Mouse (Mus musculus) Patski (cell line): ENCODE measurements around the gene Tsga13. TPM values are rescaled to one million over a fixed set of nuclear protein-coding genes. Genes with fewer than 3 reads are reported as not detected.

Source experiments
- ATAC-seq: fragments of 100-300 bp; one replicate; pipeline ENCODE4 v1.8.0; 2021
- CTCF ChIA-PET: fragments of 350-600 bp; sonication (Branson Sonifier 250); formaldehyde crosslinking; loops from one replicate; lab custom pipeline; 2022; ENCODE audit warnings: inconsistent platforms; lab: Charles Lee
- POLR2A ChIA-PET: fragments of 350-600 bp; sonication (Branson Sonifier 250); formaldehyde crosslinking; loops from one replicate; lab custom pipeline; 2022; ENCODE audit warnings: antibody characterized with exemption, inconsistent platforms; lab: Charles Lee
- DNase-seq: peaks from one replicate; pipeline ENCODE4 v3.0.0-alpha.2; 2011; ENCODE audit warnings: low read depth, low spot score
- H3K27me3 ChIP-seq: fragments of 371-371 bp; one replicate; pipeline ENCODE4 v1.5.1; 2021
- CTCF ChIP-seq: fragments of 100-300 bp; IDR thresholded peaks from one replicate; pipeline ENCODE4 v1.5.1; 2021
- in situ Hi-C: fragments of 300-500 bp; cut with MboI; formaldehyde crosslinking; loops from 3 replicates; pipeline ENCODE4 v1.11.1; 2018; ENCODE audit warnings: low pct_unique_long_range_greater_than_20kb, mixed read lengths
- polyA plus RNA-seq: library from polyadenylated mRNA; unstranded; gene quantifications from one replicate; pipeline ENCODE4 v1.2.3, GENCODE M21; 2021

Gene Tsga13
- polyA plus RNA-seq, 1 experiment from 2014 or later = not detected

DNA sequence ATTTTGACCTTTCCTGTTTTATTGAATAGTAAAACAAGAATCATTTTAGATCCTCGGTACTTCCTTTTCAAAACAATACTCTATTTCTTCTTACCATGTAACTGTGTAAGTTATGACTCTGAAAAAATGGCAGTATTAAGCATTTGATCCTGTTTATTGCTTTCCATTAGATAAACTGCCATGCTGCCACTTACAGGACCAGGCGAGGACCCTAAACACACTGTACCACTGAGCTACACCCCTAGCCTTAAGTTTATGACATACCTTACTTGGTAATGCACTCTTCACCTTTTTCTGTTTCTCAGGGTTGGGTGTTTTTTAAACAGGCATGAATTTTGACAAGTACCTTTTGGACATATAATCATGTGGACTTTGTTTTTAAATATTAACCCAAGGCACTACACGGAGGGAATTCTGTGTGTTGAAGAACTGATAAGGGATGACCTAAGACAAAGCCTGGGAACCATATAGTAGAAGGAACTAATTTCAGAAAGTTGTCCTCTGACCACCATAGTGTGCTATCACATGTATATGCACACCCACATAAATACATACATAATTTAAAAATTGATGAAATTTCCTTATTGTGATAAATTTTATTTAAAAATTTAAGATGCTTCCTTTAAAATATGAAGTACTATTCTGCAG lies 50.2 kb downstream of the Tsga13 start:
- no peaks in the 10 kb centered on the region for H3K27me3 ChIP-seq
- ChIA-PET CTCF (no interaction called here), POLR2A (interaction anchor here (0.7 kb wide), 1 partner anchor 18 kb away, joined by 4 read pairs; no protein-coding TSS in a partner anchor)
- no peak for TF ChIP-seq CTCF
- in situ Hi-C loops = no loop called here
- DNase-seq (no peak), ATAC-seq (no peak)

DNA sequence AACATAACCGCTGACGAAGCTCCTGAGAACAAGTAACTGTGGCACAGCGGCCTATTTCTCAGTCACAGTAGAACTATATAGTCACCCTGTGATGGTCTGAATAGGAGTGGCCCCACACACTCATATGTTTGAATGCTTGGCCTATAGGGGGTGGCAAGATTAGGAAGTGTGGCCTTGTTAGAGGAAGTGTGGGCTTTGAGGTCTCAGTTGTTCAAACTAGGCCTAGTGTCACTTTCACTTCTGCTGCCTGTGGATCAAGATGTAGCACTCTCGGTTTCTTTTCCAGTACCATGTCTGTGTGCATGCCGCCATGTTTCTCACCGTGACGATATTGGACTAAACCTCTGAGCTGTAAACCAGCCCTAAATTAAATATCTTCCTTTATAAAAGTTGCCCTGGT lies 59.4 kb downstream of the Tsga13 start:
- in situ Hi-C loops = no loop called here
- TF ChIP-seq CTCF = no peak
- POLR2A ChIA-PET = interaction anchor here (0.9 to 1.0 kb wide), 2 partner anchors 27 to 343 kb away, joined by 3 read pairs; no protein-coding TSS in a partner anchor

DNA sequence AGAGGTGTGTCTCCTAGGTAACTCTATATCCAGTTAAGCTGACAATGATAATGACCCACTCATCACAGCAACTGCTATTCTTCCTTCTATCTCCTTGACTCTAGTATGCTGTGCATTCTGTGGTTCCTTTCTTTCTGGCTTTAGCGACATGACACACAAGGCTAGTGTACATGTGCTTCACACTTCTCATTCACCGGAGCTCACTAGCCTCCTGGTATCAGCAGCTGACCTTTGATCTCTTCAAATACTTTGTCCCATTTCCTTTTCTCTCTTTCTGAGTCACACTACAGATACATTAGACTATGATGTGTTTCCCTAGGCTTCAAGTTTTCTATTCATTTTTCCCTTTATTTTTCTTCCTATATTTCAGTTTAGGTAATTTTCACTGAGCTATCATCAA lies 60.2 kb downstream of the Tsga13 start:
- no peaks in the 10 kb centered on the region for H3K27me3 ChIP-seq
- in situ Hi-C loops = no loop called here
- DNase-seq (no peak), ATAC-seq (no peak)
- TF ChIP-seq CTCF = no peak
- CTCF ChIA-PET = interaction anchor here (1.0 kb wide), 1 partner anchor 13 kb away, joined by 3 read pairs; no protein-coding TSS in a partner anchor
- POLR2A ChIA-PET = interaction anchor here (1.0 kb wide), 1 partner anchor 28 kb away, joined by 3 read pairs; no protein-coding TSS in a partner anchor

More for the DNA sequence above, 59.4 kb downstream of the Tsga13 start:
- no peak for DNase-seq
- CTCF ChIA-PET = no interaction called here
- ATAC-seq = no peak
- no peaks in the 10 kb centered on the region for H3K27me3 ChIP-seq

DNA sequence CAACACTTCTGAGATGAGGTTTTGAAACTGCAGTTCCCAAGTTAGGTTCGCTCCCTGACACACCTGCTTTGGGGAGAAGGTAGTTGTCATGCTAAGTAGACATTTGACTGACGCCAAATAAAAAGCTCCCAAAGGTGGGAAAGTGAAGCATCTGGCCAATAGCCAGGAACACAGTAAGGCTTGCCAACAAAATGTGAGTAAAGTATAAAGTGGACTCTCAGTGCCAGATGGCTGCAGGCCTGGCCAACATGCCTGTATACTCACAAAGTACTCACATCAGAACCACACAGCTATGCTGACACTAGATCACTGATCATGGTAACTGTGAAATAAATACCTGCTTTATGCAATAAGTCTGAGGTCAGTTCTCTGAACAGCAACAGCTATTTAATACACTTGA lies 65.6 kb downstream of the Tsga13 start:
- CTCF ChIA-PET = no interaction called here
- TF ChIP-seq CTCF = no peak
- POLR2A ChIA-PET = no interaction called here
- H3K27me3 ChIP-seq = no peaks in the 10 kb centered on the region
- ATAC-seq (no peak), DNase-seq (no peak)
- in situ Hi-C loops = no loop called here

Other genes starting within 250 kb of the Tsga13 start
- 12.8 TPM for gene Cep41, start 221.8 kb downstream of the Tsga13 start, polyA plus RNA-seq
- 0.42 TPM for gene Mest, start 192.0 kb downstream of the Tsga13 start, polyA plus RNA-seq
- 58.4 TPM for gene Copg2, start 18.8 kb downstream of the Tsga13 start, polyA plus RNA-seq
- not detected for gene Klf14, start 43.5 kb upstream of the Tsga13 start, polyA plus RNA-seq